Mouse (Mus musculus) spleen, adult 18-20 months (tissue): ENCODE measurements at regions not wholly inside any gene's neighbourhood (a gene's known extent, or its start where the extent isn't known, plus 50 kb on each side); places are given as distances from the start of the nearest gene placed in this dataset.

Experiments used
- DNase-seq, 2 experiments: peaks; one replicate each; pipeline ENCODE4 v3.0.0; 2022; ENCODE audit warnings: mixed read lengths in 2 of 2

GRCm38 (mm10) chr7:47830124-47830523 is 151.8 kb downstream of the Mrgpra4 start:
- DNase-seq: no peak

GRCm38 (mm10) chr7:47781373-47781772 is 180.2 kb upstream of the Mrgpra3 start:
- DNase-seq: no peak

GRCm38 (mm10) chr7:47747528-47747927 is 146.4 kb upstream of the Mrgpra3 start:
- DNase-seq: no peak

- DNase-seq: peak in 1 of 2 experiments; percentile 4
Observed at GRCm38 (mm10) chr7:47740064-47740463, 138.9 kb upstream of the Mrgpra3 start.

GRCm38 (mm10) chr7:47691121-47691520 is 89.9 kb upstream of the Mrgpra3 start:
- no peak for DNase-seq

- DNase-seq: no peak
Observed at GRCm38 (mm10) chr7:47676999-47677398, 75.8 kb upstream of the Mrgpra3 start.
